Mouse (Mus musculus) small intestine, adult 2 months (tissue): ENCODE results near the gene Tcea3. TPM values are rescaled to one million over a fixed set of nuclear protein-coding genes. Genes with fewer than 3 reads are reported as not detected.

Experiments
- H3K27ac ChIP-seq: fragments of 200-500 bp; 2 replicates; pipeline ENCODE4 v1.5.1; 2012; ENCODE audit warnings: low read depth, low read length, control low read depth, inconsistent platforms; ENCODE audit not compliant: insufficient read depth
- H3K27me3 ChIP-seq: fragments of 200-500 bp; 2 replicates; pipeline ENCODE4 v1.6.1; 2012; ENCODE audit warnings: mild to moderate bottlenecking, moderate library complexity, low read length, inconsistent platforms; ENCODE audit not compliant: control insufficient read depth, insufficient read depth
- H3K36me3 ChIP-seq: fragments of 200-500 bp; 2 replicates; pipeline ENCODE4 v1.6.1; 2012; ENCODE audit warnings: mild to moderate bottlenecking, low read length, control low read depth, inconsistent platforms; ENCODE audit not compliant: control insufficient read depth, insufficient read depth
- H3K4me1 ChIP-seq: fragments of 200-500 bp; 2 replicates; pipeline ENCODE4 v1.6.1; 2012; ENCODE audit warnings: low read length, inconsistent platforms, mixed read lengths; ENCODE audit not compliant: control insufficient read depth, insufficient read depth, insufficient read length
- H3K4me3 ChIP-seq: fragments of 200-500 bp; 2 replicates; pipeline ENCODE4 v1.5.1; 2012; ENCODE audit warnings: low read depth, mild to moderate bottlenecking, control low read depth, inconsistent platforms, low read length, moderate library complexity
- CTCF ChIP-seq: fragments of 200-500 bp; IDR thresholded peaks from 2 replicates; pipeline ENCODE4 v1.5.1; 2012; ENCODE audit warnings: low read depth, mild to moderate bottlenecking, control low read depth, inconsistent platforms, low read length, moderate library complexity, mixed read lengths; ENCODE audit not compliant: insufficient replicate concordance, insufficient read length; ENCODE audit errors: extremely low read depth
- POLR2A ChIP-seq: fragments of 200-500 bp; IDR thresholded peaks from 2 replicates; pipeline ENCODE4 v1.6.1; 2012; ENCODE audit warnings: low read depth, mild to moderate bottlenecking, control low read depth, inconsistent platforms, low read length, moderate library complexity
- whole genome bisulfite sequencing: fragments of 180-500 bp; shearing (Covaris S2); methylation state at CpG from one replicate; pipeline ENCODE4 v1.1.7; 2018; 5-methylcytosine and 5-hydroxymethylcytosine counted together
- polyA plus RNA-seq: library from polyadenylated mRNA; depleted of rRNA; stranded (reverse); fragments of >200 nt; gene quantifications from 2 replicates; pipeline ENCODE4 v1.2.3, GENCODE M21; 2012

The Tcea3 gene
- polyA plus RNA-seq, 1 experiment: 14.8 TPM

- H3K4me3 ChIP-seq: no peak overlapping the region
- 76% methylated on average over 9 of the region's 9 CpGs for WGBS
- TF ChIP-seq POLR2A: no peak
- no peak for TF ChIP-seq CTCF
- H3K36me3 ChIP-seq: no peaks in the 10 kb centered on the region
- H3K27me3 ChIP-seq: no peaks in the 10 kb centered on the region
- H3K27ac ChIP-seq: no peak overlapping the region
- H3K4me1 ChIP-seq: no peaks in the 10 kb centered on the region
These were observed 8.4 kb upstream of the Tcea3 start for GRCm38 (mm10) chr4:136239111-136239510.

- Histone ChIP-seq H3K4me3 (no peak overlapping the region), H3K27ac (no peak overlapping the region), H3K4me1 (no peaks in the 10 kb centered on the region), H3K36me3 (no peaks in the 10 kb centered on the region), H3K27me3 (no peaks in the 10 kb centered on the region)
- TF ChIP-seq POLR2A: no peak
- TF ChIP-seq CTCF: peak; percentile 75; the same call in 1 of the 2 replicates
- 19% methylated on average over 8 of the region's 8 CpGs for WGBS
These were observed 7.9 kb upstream of the Tcea3 start for GRCm38 (mm10) chr4:136239622-136240021.

DNA sequence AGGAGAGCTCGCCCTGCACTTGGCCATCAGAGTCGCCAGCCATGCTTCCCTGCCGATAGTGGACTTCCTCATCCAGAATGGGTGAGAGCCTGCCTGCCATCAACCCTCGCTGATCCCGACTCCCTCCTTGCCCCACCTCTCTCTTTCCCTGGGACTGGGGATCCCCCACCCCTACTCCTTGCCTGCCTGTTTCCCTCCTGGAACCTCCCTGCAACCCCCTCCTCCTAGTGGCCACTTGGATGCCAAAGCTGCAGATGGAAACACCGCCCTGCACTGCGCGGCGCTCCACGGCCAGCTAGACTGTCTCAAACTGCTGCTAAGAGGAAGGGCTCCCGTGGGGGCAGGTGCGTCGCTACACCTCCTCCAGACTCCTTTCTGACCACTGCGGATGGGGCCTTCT lies 7.4 kb upstream of the Tcea3 start:
- Histone ChIP-seq H3K4me1 (no peaks in the 10 kb centered on the region), H3K27me3 (no peaks in the 10 kb centered on the region), H3K36me3 (no peaks in the 10 kb centered on the region), H3K4me3 (0 out of 2 replicates have a peak overlapping the region, but pooled peaks have one; percentile 2), H3K27ac (no peak overlapping the region)
- no peak for TF ChIP-seq POLR2A
- no peak for TF ChIP-seq CTCF
- 77% methylated on average over 14 of the region's 14 CpGs for WGBS

GRCm38 (mm10) chr4:136240955-136241354 lies 6.6 kb upstream of the Tcea3 start:
- 82% methylated on average over 8 of the region's 8 CpGs for WGBS
- no peaks in the 10 kb centered on the region for H3K36me3 ChIP-seq
- TF ChIP-seq POLR2A (no peak), CTCF (no peak)
- H3K4me3 ChIP-seq: no peak overlapping the region
- no peaks in the 10 kb centered on the region for H3K27me3 ChIP-seq
- no peak overlapping the region for H3K27ac ChIP-seq
- no peaks in the 10 kb centered on the region for H3K4me1 ChIP-seq

GRCm38 (mm10) chr4:136242065-136242703 lies 5.3 kb upstream of the Tcea3 start:
- Histone ChIP-seq H3K36me3 (no peaks in the 10 kb centered on the region), H3K27me3 (no peaks in the 10 kb centered on the region), H3K27ac (no peak overlapping the region), H3K4me1 (no peaks in the 10 kb centered on the region; the same call in none of the 2 replicates), H3K4me3 (no peak overlapping the region)
- WGBS: 44% methylated on average over 8 of the region's 8 CpGs
- peak; percentile 33; the same call in 1 of the 2 replicates for TF ChIP-seq CTCF
- TF ChIP-seq POLR2A: no peak

GRCm38 (mm10) chr4:136242728-136243127 lies 4.8 kb upstream of the Tcea3 start:
- TF ChIP-seq CTCF: no peak
- no peak for TF ChIP-seq POLR2A
- Histone ChIP-seq H3K4me1 (peaks cover 2% of the 10 kb centered on the region), H3K27me3 (no peaks in the 10 kb centered on the region), H3K36me3 (no peaks in the 10 kb centered on the region), H3K27ac (no peak overlapping the region), H3K4me3 (no peak overlapping the region)
- WGBS: 82% methylated on average over 7 of the region's 7 CpGs

DNA sequence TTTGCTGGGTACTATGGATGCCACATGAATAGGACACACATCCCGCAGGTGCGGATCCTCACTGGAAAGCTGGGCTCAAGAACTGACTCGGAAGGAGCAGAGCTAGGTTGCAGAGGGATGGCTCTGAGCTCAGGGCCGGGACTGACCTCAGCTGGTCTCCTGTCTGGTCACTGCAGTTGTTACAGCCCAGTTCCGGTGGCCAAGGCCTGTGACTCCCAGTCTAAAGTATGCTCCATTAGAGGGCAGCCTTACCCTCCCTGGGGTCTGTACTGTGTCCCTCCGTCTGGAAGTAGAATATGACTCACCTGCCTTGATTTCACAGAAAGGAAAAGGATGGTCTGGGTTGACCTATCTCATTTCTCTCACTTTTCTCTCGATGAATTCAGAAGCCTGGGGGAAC lies 3.3 kb upstream of the Tcea3 start:
- Histone ChIP-seq H3K4me3 (no peak overlapping the region), H3K4me1 (peaks cover 4% of the 10 kb centered on the region), H3K36me3 (no peaks in the 10 kb centered on the region), H3K27ac (no peak overlapping the region), H3K27me3 (no peaks in the 10 kb centered on the region)
- 85% methylated on average over 7 of the region's 7 CpGs for WGBS
- no peak for TF ChIP-seq CTCF
- no peak for TF ChIP-seq POLR2A
